Mouse (Mus musculus): ENCODE results near the gene Tfap2a.

Gene Tfap2a

DNA sequence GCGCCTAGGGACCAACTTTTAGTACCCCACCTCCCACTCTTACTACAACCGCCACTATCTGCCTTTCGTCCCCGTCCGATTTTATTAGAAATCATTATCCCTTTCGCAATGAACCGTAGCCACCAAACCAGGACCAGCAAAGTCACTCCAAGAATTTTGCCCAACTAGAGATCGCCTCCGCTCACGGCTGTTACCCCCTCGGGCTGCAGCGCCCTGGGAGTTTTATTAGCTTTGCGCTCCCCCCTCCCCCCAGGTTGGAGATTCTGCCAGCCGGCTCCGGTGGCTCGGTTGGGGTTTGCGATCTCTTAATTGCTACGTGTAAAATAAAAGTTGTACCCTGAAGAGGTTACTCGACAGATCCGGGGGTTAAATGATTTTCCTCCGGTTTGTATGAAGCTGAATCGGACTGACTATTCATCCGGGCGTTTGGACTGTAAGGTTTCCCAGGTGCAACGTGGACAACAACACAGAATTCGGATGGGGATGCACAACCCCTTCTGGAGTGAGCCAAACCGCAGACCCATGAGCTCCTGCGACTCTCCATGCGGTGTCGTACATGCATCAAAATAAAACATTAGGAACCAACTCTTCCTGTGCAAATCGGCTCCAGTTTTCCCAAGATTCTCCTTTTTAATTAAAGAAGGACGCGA, 3.7 kb downstream of the Tfap2a start:
- DNase-seq (ENCODE audit: low spot score in 2 of 2), result no peak

DNA sequence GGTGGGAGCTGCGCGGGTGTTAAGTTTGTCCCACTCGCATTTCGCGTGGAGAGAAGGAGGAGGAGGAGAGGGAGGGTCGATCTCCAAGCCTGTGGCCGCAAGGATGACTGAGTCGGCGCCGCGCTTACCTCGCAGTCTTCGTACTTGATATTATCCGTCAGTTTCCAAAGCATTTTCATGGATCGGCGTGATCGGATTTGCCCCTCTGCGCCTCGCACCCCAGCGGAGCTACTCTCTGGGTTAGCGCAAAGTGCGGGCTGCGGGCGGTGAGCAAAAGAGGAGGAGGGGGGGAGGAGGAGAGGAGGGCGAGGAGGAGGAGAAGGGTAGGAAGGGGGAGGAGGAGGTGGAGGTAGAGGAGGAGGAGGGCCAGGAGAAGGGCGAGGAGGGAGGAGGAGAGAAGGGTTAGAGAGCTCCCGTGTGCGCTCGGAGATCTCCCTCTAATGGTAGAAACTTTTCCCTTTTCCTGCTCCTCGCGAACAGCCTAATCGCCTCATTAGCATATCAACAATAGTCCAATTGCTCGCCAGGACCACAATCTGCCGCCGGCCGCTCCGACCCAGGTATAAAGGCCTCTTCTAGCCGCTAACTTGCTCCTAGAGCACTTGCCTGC, 4.5 kb downstream of the Tfap2a start:
- DNase-seq (ENCODE audit: low spot score in 2 of 2), result no peak

DNA sequence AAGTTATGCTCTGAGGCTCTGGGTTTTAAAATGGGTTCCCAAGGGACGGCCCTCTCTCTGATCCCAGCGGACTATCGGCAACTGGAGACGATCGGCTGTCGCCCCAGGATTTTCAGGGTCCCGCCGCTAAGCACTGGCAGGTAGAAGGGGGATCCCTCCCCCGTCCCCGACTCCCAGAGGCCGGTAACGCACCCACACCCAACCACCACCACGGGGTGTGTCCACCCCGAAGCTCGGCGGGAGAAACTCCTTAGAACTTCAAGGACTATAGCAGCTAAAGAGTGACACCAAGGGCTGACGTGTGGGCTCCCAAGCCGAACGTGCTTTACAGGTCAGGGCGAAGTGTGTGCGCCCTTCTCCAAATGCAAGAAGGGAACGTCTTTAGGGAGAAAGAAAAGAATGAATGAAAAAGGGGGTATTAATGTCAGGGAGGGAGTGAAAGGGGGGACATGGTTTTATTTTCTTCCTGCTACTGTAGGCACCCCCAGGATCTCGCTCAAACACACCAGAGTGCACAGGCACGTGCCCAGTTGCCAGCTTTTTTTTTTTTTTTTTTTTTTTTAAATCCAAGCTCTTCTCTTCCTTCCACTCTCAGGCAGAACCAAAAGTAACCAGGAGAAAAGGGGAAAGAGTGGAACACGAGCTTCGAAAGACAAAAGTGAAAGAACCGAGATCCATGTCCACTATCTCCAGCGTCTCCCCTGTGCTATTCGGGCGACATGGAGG, 5.2 kb downstream of the Tfap2a start:
- DNase-seq (ENCODE audit: low spot score in 2 of 2), result no peak

DNA sequence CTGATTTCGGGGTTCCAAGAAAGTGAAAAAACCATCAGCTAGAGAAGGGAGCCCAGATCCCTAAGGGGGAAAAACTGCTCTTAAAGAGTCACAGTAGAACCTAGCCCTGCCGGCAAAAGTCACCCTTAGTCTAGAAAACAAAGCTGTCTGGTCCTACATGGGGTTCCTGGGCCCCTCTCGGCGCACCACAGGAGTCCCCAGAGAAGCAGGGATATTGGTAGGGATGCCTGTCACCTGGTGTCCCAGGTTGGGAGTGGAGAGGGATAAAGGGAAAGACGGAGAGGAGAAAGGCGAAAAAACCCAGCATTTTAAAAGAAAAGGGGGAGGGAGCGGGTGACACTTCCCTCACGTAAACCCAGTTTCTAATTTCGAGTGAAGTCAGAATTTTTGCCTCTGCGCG, 6.1 kb downstream of the Tfap2a start:
- no peak for DNase-seq (ENCODE audit: low spot score in 2 of 2)

DNA sequence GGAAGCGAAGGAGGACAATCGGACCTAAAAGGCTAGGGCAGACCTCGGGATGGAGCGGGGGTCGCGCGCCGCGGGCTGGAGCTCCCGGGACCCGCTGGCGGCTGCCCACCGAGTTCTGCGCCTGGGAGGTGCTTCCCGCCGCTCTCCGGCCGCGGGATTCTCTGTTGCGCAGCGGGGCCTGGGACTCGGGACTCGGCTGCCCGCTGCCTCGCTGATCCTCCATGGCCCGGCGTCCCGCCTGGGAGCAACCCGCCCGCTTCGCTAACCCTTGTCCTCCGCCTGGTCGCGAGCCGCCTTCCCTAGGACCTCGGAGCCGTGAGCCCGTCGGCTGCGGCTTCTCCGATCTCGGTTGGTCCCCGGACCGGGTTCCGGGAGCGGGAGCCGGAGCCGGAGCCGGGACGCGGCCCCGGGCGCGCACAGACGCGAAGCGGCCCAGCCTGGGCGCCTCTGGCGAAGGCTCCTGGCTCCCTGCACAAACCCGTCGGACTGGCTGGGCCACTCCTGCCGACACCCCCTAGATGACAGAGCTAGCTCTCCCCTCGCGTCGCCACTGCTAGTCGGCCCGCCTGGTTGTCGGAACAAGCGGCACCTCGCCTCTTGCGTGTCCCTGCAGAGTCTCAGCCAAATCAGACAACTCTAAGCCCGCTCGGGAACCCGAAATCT, 6.9 kb downstream of the Tfap2a start:
- DNase-seq (ENCODE audit: low spot score in 2 of 2), result no peak

DNA sequence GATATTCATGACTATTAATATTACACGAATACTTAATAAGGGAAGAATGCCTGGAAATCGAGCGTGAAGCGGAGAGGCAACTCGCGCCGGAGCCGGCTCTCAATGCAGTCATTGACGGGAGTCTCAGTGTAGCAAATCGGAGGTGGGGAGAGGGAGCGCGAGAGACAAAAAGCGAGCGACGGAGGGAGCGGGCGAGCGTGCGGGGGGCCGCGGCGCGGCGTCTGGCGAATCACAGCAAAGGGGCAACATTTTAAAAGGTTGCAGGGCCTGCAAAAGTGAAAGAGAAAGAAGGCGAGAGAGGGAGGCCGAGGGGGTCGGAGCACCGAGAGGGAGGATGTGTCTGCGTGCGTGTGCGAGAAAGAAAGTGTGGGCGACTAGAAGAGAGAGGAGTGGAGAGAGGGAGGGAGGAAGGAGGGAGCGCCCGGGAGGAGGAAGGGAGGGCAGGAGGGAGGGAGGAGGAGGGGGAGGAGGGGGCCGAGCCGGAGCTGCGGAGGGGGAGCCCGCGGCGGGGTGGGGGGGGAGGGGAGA, 7.5 kb downstream of the Tfap2a start:
- no peak for DNase-seq (ENCODE audit: low spot score in 2 of 2)

DNA sequence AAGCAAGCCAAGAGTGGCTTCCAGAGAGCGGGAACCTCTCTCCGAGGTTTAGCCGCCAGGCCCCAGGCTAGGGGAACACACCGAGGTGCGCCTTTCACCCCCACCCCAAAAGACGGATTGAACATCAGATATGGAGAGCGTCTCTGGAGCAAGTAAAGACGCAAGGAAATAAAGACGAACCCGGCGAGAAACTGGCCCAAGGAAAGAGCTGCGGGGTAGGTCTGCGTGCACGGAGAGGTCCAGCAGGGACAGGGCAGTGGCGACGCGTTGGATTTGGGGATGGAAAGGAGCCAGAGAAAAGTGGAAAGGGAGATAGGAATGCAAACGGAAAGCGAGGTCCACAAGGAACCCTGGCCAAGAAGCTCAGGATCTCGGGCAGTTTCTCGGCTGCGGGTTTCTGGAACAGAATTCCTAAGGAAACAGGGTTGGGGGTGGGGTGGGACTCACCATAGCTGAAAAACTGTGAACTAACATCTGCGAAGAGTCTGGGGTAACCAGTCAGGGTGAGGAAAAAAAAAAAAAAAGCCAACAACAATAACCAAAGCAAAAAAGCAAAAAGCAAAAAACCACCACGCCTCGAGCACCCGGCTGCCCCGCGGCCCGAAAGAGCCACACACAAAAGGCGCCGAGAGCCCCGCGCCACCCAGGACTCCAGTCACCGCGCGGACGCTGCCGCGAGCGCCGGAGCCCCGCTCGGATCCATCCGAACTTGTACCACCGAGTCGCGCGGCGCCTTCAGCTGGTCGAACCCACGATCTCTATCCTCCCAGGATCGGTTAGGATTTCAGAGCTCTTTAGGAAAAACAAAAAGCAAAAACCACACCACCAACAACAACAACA, 8.4 kb downstream of the Tfap2a start:
- no peak for DNase-seq (ENCODE audit: low spot score in 2 of 2)

DNA sequence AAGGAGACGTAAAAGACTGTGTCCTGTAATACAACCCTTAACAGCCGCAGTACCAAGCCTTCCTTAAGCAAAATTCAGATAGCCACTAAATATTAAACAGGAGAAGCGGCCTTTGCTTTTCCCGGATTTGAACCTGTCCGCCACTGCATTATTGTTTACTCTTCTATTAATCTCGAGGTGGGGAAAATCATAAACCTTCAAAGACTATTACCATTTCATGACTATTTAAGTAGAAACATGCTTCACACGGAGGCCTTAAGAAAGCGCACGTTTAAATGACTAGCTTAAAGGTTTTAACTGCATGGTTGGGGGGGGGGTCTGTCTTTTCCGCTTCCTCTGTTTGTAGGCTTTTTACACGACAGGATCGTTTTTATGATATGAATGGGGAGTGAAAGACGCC, 9.1 kb downstream of the Tfap2a start:
- DNase-seq (ENCODE audit: low spot score in 2 of 2), result no peak

DNA sequence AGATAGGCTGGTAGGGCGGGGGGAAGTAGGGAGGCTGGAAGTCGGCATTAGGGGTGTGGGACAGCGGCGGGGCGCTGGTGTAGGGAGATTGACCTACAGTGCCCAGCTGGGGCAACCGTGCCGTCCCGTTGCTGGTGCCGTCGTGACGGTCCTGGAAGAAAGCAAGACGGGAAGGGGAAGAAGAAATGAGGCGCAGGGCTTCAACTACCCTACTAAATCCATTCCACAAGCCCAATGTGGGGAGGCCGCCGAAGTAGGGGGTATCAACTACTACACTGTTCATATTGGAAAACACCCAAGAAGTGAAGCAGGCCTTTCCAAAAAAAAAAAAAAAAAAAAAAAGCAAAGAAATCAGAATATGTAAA, 9.6 kb downstream of the Tfap2a start:
- no peak for DNase-seq (ENCODE audit: low spot score in 2 of 2)

DNA sequence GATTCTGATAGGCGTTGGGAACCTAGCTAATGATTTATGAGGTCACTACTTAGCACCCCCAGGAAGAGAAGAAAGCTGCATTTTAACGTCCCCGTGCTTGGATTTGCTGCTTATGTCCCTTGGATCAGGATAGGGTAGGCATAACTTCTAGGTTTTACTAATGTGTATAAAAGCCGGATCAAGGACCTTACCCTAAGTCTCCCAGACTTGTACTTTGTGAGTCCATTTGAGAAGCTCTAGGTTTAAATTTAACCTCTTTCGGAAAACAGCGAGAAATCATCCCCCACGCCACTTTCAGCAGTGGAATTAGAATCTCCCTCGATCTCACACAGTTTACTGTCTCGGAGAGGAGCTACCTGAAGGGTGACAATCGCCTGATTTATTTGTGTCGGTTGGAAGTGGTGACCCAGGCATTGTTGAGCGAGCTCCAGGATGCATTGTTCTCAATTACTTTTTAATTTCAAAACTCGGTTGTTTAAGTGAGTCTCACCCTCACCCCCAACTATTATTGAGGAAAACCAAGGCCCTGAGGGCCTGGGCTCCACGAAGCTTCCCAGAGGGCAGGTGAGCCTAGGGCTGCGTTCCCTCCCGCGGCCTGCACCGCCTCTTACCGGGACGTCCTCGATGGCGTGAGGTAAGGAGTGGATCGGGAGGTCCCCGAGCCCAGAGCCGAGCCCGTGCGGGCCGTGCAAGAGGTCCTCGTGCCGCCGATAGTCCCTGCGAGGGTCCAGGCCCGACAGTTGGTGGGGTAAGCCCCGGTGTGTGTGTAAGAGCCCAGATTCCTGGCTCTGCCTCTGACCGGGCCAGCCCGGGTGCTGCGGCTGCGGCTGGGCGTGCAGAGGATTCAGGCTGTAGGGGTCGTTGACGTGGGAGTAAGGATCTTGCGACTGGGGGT, 10.2 kb downstream of the Tfap2a start:
- no peak for DNase-seq (ENCODE audit: low spot score in 2 of 2)

DNA sequence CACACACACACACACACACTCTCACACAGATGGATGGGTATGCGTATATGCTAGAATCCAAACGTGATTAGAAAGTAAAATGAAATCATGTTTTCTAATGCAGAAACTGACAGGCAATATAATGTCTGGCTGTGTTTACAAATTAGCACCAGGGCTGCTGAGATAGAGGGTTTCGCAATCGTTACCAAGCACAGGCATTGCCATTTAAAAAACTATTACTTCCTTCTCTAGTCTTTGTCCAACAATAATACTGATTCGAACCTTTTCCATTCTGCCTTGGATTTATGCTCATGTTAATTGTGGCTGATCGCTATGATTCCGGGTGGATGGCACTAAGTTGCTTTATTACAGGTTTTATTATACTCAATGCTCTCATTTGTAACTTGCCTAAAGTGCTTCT, 12.3 kb downstream of the Tfap2a start:
- no peak for DNase-seq (ENCODE audit: low spot score in 2 of 2)

DNA sequence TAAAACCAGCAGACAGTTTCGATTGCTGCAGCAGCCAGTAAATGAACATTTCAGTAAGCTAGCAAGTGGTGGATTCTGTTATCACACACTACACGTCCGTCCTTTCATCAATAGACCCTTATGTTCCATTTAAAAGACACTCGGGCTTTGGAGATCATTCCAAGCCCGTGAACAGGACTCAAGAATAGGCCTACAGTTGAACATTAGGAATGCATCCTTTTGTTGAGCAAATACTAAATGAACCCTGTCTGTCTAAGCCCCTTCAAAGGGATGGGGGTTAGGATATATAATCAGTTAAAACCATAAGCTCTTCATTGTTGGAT, 14.6 kb downstream of the Tfap2a start:
- no peak for DNase-seq (ENCODE audit: low spot score in 2 of 2)

DNA sequence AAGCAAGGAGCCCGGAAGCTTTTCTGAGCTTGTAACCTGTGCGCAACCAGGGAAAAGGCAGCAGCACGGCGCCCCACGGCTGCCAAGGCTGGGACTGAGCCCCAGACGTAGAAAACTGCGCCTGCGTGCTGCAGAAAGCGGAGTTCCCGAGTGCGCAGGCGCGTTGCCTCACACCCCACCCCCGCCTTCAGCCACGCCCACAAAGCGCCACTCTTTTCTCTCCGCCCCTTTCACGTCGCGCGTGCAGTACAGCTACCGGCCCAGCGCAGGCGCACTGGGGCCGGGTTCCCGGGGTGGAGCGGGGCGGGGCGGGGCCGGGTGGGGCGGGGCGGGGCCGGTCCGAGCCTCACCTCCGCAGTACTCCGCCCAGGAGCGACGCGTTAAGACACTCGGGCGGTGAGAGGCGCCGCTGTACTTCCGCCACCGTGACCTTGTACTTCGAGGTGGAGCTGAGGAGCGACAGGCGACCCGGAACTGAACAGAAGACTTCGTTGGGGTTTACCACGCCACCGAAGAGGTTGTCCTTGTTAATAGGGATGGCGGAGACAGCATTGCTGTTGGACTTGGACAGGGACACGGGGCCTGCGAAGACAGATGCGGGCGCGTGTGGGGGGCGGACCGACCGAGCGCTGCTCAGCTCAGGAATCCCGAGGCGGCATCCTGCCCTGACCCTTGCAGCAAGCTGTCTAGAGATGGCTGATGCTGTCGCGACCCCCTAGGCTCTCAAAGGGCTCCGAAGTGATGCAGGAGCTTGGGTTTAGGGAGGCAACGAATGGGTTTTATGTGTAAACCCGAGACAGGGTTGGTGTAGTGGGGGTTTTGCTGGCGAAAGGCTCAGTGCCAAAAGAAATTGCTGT, 15.2 kb downstream of the Tfap2a start:
- DNase-seq (ENCODE audit: low spot score in 2 of 2), result peak; percentile 55

DNA sequence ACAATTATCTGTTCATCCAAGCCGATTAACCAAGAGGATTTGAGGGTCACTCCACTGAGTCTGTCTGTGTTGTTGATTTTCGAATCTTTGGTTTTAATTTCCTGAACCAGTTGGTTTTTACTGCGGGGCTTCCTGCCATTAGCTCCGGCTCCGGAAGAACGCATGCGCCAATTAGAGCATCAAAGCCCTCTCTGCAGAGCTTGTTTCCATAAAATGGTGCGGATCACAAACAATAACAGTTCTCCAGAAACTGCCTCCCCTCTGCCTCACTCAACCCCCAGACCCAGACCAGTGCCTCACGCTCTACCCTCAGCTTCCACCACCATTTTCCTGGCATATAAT, 18.5 kb downstream of the Tfap2a start:
- DNase-seq (ENCODE audit: low spot score in 2 of 2), result no peak

DNA sequence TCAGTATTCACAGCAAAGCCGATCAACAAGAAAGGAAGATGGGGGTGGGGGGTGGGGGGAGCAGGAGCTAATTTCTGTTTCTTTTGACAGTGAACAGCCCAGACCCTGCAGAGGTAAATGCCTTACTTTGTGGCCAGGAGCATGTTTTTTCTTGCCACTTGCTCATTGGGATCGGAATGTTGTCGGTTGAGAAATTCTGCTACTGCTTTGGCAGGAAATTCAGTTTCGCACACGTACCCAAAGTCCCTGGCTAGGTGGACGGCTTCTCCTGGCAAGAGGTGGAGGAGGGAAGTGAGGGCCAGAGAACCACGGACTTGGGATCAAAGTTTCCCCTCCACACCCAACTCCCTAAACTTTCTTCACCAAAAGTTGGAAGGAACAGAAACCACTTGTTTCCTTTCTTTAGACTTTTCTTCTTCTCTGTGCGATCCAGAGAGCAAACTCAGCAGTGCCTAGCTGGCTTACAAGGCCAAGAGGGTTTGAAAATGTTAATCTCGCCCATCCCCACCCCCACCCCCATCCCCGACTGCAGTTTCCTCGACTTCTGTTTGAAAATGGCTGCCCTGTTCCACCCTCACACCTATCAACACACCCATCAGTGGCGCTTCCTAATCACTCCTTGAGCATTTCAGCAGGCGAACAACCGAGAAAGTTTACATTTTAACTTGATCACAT, 19.0 kb downstream of the Tfap2a start:
- no peak for DNase-seq (ENCODE audit: low spot score in 2 of 2)

DNA sequence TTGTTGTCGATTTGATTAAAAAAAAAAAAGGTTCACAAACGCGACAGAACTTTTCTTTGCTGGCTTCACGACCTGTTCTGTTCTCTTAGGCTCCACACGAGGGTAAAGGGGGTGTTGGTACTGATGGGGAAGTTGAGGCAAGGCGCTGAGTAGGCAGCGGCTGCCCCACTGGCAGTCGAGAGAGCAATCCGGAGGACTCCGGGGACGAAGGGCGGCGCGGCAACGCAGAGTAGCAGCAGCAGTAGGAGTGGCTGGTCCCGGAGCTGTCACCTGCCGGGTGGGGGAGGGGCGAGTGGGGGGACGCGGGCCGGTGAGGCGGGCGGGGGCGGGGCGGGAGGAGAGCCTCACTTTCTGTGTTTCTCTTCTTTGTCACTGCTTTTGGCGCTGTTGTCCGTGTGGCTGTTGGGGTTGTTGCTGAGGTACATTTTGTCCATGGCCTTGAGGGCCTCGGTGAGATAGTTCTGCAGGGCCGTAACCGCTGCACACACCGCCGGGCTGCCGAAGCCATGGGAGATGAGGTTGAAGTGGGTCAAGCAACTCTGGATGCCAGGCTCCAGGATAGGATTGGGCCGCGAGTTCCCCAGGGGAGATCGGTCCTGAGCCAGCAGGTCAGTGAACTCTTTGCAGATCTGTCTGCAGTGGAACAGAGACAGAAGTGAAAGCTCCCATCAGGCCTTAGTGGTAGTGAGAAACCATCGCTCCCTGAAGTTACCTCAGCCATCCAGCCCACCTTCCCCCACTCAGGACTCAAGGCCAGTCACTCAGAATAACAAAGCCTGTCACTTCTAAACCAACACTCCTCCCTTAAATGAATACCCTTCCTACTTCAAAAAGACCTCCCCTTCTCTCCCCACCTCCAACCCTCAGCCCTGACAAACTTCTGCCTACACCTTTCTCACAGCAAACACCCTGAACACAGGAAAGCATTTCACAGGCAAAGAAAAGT, 21.1 kb downstream of the Tfap2a start:
- no peak for DNase-seq (ENCODE audit: low spot score in 2 of 2)

DNA sequence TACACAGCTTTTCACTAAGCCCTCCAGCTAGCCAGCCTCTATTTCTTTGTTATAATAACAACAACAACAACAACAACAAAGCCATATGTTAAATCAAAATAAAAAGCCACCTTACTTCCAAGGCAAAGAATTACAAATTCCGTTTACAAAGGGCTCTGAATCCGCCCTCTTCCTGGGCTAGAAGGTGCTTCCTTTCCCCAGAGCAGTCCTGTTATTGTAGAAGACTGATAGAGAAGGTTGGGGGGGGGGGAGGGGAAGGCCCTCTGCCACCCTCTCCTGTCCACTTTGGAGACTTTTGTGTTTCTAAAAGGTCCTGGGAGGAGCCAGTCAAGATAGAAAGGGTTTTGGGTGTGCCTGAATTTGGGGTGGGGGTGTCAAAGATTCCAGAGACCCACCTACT, 23.6 kb downstream of the Tfap2a start:
- DNase-seq (ENCODE audit: low spot score in 2 of 2), result no peak

DNA sequence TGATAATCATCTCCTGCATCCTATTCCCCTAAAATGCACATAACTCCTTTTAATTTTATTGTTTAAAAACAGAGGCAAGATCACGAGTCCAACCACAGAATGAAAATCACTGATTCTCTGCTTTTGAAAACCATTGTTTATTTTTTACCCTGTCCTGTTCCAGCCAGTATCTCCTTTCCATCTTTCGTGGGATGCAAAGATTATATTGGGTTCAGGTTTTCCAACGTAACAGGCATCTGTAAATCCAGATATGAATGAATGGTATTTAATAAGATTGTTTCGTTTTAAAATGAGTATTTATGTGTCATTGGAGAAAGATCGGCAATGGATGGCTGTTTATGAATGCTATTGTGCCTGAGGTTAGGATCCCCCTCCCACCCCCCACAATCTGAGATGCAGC, 24.5 kb downstream of the Tfap2a start:
- no peak for DNase-seq (ENCODE audit: low spot score in 2 of 2)
